Mouse (Mus musculus) C2C12 (cell line): ENCODE results near the gene Ndufa4l2.

Experiments used
- CEBPB ChIP-seq: IDR thresholded peaks from one replicate; pipeline ENCODE4 v1.6.1; 2011; ENCODE audit warnings: low read depth, mild to moderate bottlenecking, control low read depth, moderate library complexity
- CTCF ChIP-seq: IDR thresholded peaks from one replicate; pipeline ENCODE4 v1.5.1; 2011; ENCODE audit not compliant: control insufficient read depth, insufficient read depth, insufficient read length
- MYOD1 ChIP-seq: IDR thresholded peaks from one replicate; pipeline ENCODE4 v1.6.1; 2011; ENCODE audit warnings: low read depth; ENCODE audit not compliant: control insufficient read depth, insufficient read length
- USF1 ChIP-seq: IDR thresholded peaks from one replicate; pipeline ENCODE4 v1.6.1; 2011; ENCODE audit warnings: low read depth, mild to moderate bottlenecking, control low read depth, moderate library complexity

GRCm38 (mm10) chr10:127517941-127518340 is 3.2 kb downstream of the Ndufa4l2 start:
- TF ChIP-seq CTCF (no peak), CEBPB (no peak), MYOD1 (no peak), USF1 (no peak)
